16 mouse cellular contexts compared by ENCODE assay signal in the genomic region with DNA sequence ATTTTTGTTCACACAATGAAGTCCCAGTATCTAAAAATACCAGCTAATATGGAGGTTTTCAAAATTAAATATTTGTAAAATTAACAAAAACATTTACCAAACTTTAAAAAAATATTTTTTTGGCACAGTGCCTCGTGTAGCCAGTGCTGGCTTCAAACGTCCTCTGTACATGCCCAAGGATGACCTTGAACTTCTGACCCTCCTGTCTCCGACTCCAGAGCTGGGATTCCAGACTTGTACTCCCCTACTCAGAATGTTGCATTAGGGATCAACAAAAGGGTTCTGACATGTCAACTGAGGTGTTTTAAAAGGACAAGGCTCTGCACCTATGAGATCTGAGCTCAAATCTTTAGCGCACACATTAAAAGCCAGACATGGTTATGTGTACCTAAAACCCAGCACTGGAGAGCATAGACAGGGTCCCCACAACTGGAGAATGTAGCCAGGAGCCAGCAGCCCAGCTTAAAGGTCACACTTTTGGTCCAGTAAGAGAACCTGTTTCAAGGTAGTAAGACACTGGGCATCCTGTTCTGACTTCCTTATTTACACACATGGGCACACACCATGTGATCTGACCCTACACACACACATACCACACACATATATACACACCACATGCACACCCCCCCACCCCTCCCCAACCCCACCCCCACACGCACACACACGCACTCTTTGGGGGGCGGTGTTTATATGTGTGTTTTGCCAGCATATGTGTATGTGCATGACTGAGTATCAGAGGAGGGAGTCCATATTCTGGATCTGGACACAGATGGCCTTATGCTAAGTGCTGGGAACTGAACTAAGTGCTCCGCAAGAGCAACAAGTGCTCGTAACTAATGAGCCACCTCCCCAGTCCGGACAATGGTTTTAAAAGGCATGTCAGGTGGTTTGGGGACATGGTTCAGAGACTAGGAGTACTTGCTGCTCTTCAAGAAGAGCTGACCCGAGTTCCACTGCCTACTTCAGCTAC. TPM values are rescaled to one million over a fixed set of nuclear protein-coding genes. Genes with fewer than 3 reads are reported as not detected.
DNase-seq lines count a peak whose midpoint lies in the region; ATAC-seq and TF ChIP-seq lines count a peak whose summit lies in the region.
"Had no signal": no experiment of that assay in that cellular context is flagged by ENCODE, and none has a peak within 500 bp of the region (broad histone marks: within the 10 kb centered on the region; RNA-seq: fewer than 3 reads in every experiment).

No protein-coding gene starts in this region.

- peak overlapping the region; percentile 99 for H3K4me2 ChIP-seq in heart, embryonic 15.5 days
- no peak overlapping the region for H3K4me2 ChIP-seq in forebrain, embryonic 16.5 days (ENCODE audit: low read length)
- H3K4me2 ChIP-seq in kidney, embryonic 14.5 days (replicated peaks; ENCODE audit: low read depth, low read length): no peak overlapping the region
- H3K4me2 ChIP-seq: liver, embryonic 13.5 days had no signal

- ATAC-seq in heart, embryonic 15.5 days (replicated peaks; ENCODE audit: insufficient number of reproducible peaks, insufficient read depth, low FRiP score, low read depth): no peak
- no peak for ATAC-seq in forebrain, embryonic 16.5 days
- ATAC-seq in kidney, embryonic 14.5 days (ENCODE audit: low FRiP score, low TSS enrichment): no peak
- ATAC-seq: forebrain, embryonic 15.5 days had no signal

- no peak overlapping the region for H3K4me3 ChIP-seq in heart, embryonic 15.5 days
- H3K4me3 ChIP-seq in thymus, adult 2 months (ENCODE audit: control insufficient read depth, insufficient read depth, low read length): no peak overlapping the region
- H3K4me3 ChIP-seq in brown adipose tissue, adult 24 weeks (ENCODE audit: insufficient read depth, low read depth, low read length): no peak overlapping the region
- H3K4me3 ChIP-seq in forebrain, embryonic 16.5 days (replicated peaks; ENCODE audit: low read length): no peak overlapping the region
- no peak overlapping the region for H3K4me3 ChIP-seq in kidney, embryonic 14.5 days (ENCODE audit: low read length)
- H3K4me3 ChIP-seq: forebrain, embryonic 15.5 days; hindbrain, embryonic 13.5 days; liver, embryonic 13.5 days had no signal

- TF ChIP-seq CTCF in thymus, adult 2 months (IDR thresholded peaks at IDR 0.05; ENCODE audit: borderline replicate concordance, control insufficient read depth, extremely low read depth, insufficient read depth, low read length, poor library complexity): no peak

- H3K9me3 ChIP-seq in heart, embryonic 15.5 days (replicated peaks): no peaks in the 10 kb centered on the region
- H3K9me3 ChIP-seq in forebrain, embryonic 16.5 days (ENCODE audit: control insufficient read depth, low read length): no peaks in the 10 kb centered on the region
- no peaks in the 10 kb centered on the region for H3K9me3 ChIP-seq in kidney, embryonic 14.5 days (ENCODE audit: control insufficient read depth, low read length)
- H3K9me3 ChIP-seq: forebrain, embryonic 15.5 days; hindbrain, embryonic 13.5 days; liver, embryonic 13.5 days; neural tube, embryonic 13.5 days had no signal

- H3K9ac ChIP-seq in heart, embryonic 15.5 days: no peak overlapping the region
- H3K9ac ChIP-seq in forebrain, embryonic 16.5 days (replicated peaks; ENCODE audit: low read depth, low read length): no peak overlapping the region
- no peak overlapping the region for H3K9ac ChIP-seq in kidney, embryonic 14.5 days (ENCODE audit: low read depth, low read length)
- H3K9ac ChIP-seq: forebrain, embryonic 15.5 days; hindbrain, embryonic 13.5 days; liver, embryonic 13.5 days; neural tube, embryonic 13.5 days had no signal

- peaks cover 8% of the 10 kb centered on the region for H3K36me3 ChIP-seq in heart, embryonic 15.5 days
- H3K36me3 ChIP-seq in thymus, adult 2 months (ENCODE audit: control insufficient read depth, insufficient read depth, low read length): peaks cover 10% of the 10 kb centered on the region; the same call in 1 of the 2 replicates
- peaks cover 5% of the 10 kb centered on the region; the same call in 1 of the 2 replicates for H3K36me3 ChIP-seq in forebrain, embryonic 16.5 days (ENCODE audit: control insufficient read depth, insufficient read depth)
- H3K36me3 ChIP-seq in kidney, embryonic 14.5 days (ENCODE audit: control insufficient read depth, insufficient read depth, low read length): no peaks in the 10 kb centered on the region
- H3K36me3 ChIP-seq: liver, embryonic 13.5 days had no signal

- H3K4me1 ChIP-seq in heart, embryonic 15.5 days (replicated peaks): peaks cover 33% of the 10 kb centered on the region
- H3K4me1 ChIP-seq in thymus, adult 2 months (replicated peaks; ENCODE audit: control insufficient read depth, insufficient read depth, low read length): peaks cover 20% of the 10 kb centered on the region
- H3K4me1 ChIP-seq in brown adipose tissue, adult 24 weeks (ENCODE audit: control insufficient read depth, insufficient read depth, insufficient read length, low read length): peaks cover 9% of the 10 kb centered on the region; the same call in 1 of the 2 replicates
- peaks cover 15% of the 10 kb centered on the region for H3K4me1 ChIP-seq in forebrain, embryonic 16.5 days (replicated peaks; ENCODE audit: control insufficient read depth, insufficient read depth, low read length)
- peaks cover 11% of the 10 kb centered on the region; the same call in 1 of the 2 replicates for H3K4me1 ChIP-seq in kidney, embryonic 14.5 days (ENCODE audit: control insufficient read depth, insufficient read depth, low read length)

- no peak for DNase-seq in heart, postnatal 4 days
- DNase-seq in thymus, adult 2 months: no peak
- DNase-seq in thymus, postnatal 0 days (ENCODE audit: low spot score): no peak
- DNase-seq: cerebellum, postnatal 36 days; gastrocnemius, postnatal 25 days; kidney, adult 18-20 months; liver, embryonic 13.5 days; lung, postnatal 36 days; midbrain, embryonic 14.5 days had no signal

- no peaks in the 10 kb centered on the region for H3K27me3 ChIP-seq in heart, embryonic 15.5 days
- H3K27me3 ChIP-seq in thymus, adult 2 months (ENCODE audit: control insufficient read depth, insufficient read depth, low read length): no peaks in the 10 kb centered on the region
- H3K27me3 ChIP-seq in forebrain, embryonic 16.5 days (replicated peaks; ENCODE audit: control insufficient read depth, insufficient read depth, low read length): no peaks in the 10 kb centered on the region
- no peaks in the 10 kb centered on the region for H3K27me3 ChIP-seq in kidney, embryonic 14.5 days (ENCODE audit: control insufficient read depth, insufficient read depth, low read length)
- H3K27me3 ChIP-seq: forebrain, embryonic 15.5 days; neural tube, embryonic 13.5 days had no signal

- H3K27ac ChIP-seq in heart, embryonic 15.5 days: peak overlapping the region; percentile 88
- peak overlapping the region; percentile 84 for H3K27ac ChIP-seq in thymus, adult 2 months (ENCODE audit: control insufficient read depth, insufficient read depth, low read length)
- peak overlapping the region; percentile 14; the same call in 1 of the 2 replicates for H3K27ac ChIP-seq in brown adipose tissue, adult 24 weeks (replicated peaks; ENCODE audit: low read depth, low read length)
- no peak overlapping the region for H3K27ac ChIP-seq in forebrain, embryonic 16.5 days (ENCODE audit: low read length)
- H3K27ac ChIP-seq in kidney, embryonic 14.5 days (ENCODE audit: low read depth, low read length): no peak overlapping the region
- H3K27ac ChIP-seq: hindbrain, embryonic 13.5 days; liver, embryonic 13.5 days had no signal

- 66% methylated on average over 11 of the region's 11 CpGs for WGBS in heart, embryonic 15.5 days
- WGBS in thymus, adult 2 months: 56% methylated on average over 11 of the region's 11 CpGs
- 74% methylated on average over 11 of the region's 11 CpGs for WGBS in forebrain, embryonic 16.5 days
- 73% methylated on average over 11 of the region's 11 CpGs for WGBS in kidney, embryonic 14.5 days

- no peak for TF ChIP-seq POLR2A in thymus, adult 2 months (IDR thresholded peaks at IDR 0.05; ENCODE audit: control insufficient read depth, extremely low read depth, insufficient read depth, low read length, poor library complexity)

RNA-seq across cellular contexts. Expression of a gene that starts 1.1 kb away (rescaled TPM):
- 35.1 and 36.1 TPM in 2 replicates for polyA plus RNA-seq in heart, embryonic 15.5 days (2015; fragmentation: Nextera tagmentation; extraction: Ambion mirVana)
- 10 to 100 TPM; 11.7 to 12.0 TPM for total RNA-seq in heart, postnatal 4 days (2021)
- 151 and 153 TPM in 2 replicates for polyA plus RNA-seq in thymus, adult 2 months (2012; rRNA removed)
- polyA plus RNA-seq in thymus, postnatal 0 days (2015; fragmentation: Nextera tagmentation; extraction: Ambion mirVana): 90.2 and 94.4 TPM in 2 replicates
- 1.4 and 3.8 TPM in 2 replicates for polyA plus RNA-seq in brown adipose tissue, adult 24 weeks (2012; ENCODE audit: insufficient read depth, insufficient read length, missing spikeins)
- polyA plus RNA-seq in forebrain, embryonic 16.5 days (2015; fragmentation: Nextera tagmentation; extraction: Ambion mirVana): 36.1 and 41.8 TPM in 2 replicates
- polyA plus RNA-seq in kidney, embryonic 14.5 days (2014; fragmentation: Nextera tagmentation; extraction: Ambion mirVana): 7.0 and 7.8 TPM in 2 replicates

RNA-seq across cellular contexts. Expression of a gene that starts 40.4 kb away (rescaled TPM):
- 20.0 and 32.0 TPM in 2 replicates for polyA plus RNA-seq in heart, embryonic 15.5 days (2015; fragmentation: Nextera tagmentation; extraction: Ambion mirVana)
- total RNA-seq in heart, postnatal 4 days (2021): 10 to 100 TPM; 38.5 to 41.6 TPM
- 216 and 243 TPM in 2 replicates for polyA plus RNA-seq in thymus, adult 2 months (2012; rRNA removed)
- 87.6 and 91.1 TPM in 2 replicates for polyA plus RNA-seq in thymus, postnatal 0 days (2015; fragmentation: Nextera tagmentation; extraction: Ambion mirVana)
- 2.0 and 4.0 TPM in 2 replicates for polyA plus RNA-seq in brown adipose tissue, adult 24 weeks (2012; ENCODE audit: insufficient read depth, insufficient read length, missing spikeins)
- polyA plus RNA-seq in forebrain, embryonic 16.5 days (2015; fragmentation: Nextera tagmentation; extraction: Ambion mirVana): 56.6 and 58.2 TPM in 2 replicates
- 55.9 and 76.6 TPM in 2 replicates for polyA plus RNA-seq in kidney, embryonic 14.5 days (2014; fragmentation: Nextera tagmentation; extraction: Ambion mirVana)

Comparison
In these comparisons a context has a peak if more than half of its experiments do, and no peak if none do; other contexts are left out.
1. H3K27ac ChIP-seq: peak in heart, embryonic 15.5 days (single experiment), thymus, adult 2 months (single experiment) and brown adipose tissue, adult 24 weeks (single experiment); none in forebrain, embryonic 16.5 days (single experiment) and kidney, embryonic 14.5 days (single experiment).